Mouse (Mus musculus) heart, embryonic 10.5 days (tissue): Measurements from ENCODE around the gene Sap30l. TPM values are rescaled to one million over a fixed set of nuclear protein-coding genes. Genes with fewer than 3 reads are reported as not detected.
A peak's percentile ranks its signal among the peaks of the same experiment; 100 is the strongest.
"Not testable (repeated sequence)": the region's sequence is repeated elsewhere in the genome, so short reads cannot be mapped to it uniquely, and the experiment has no call there.

Experiments
- DNase-seq: peaks from one replicate; pipeline ENCODE4 v3.0.0-alpha.2; 2017; ENCODE audit warnings: low spot score
- H3K27ac ChIP-seq: fragments of 300-500 bp; sonication (generic); 2 replicates; pipeline ENCODE4 v1.5.1; 2016; ENCODE audit warnings: mild to moderate bottlenecking
- H3K27me3 ChIP-seq: fragments of 300-500 bp; sonication (generic); 2 replicates; pipeline ENCODE4 v1.6.1; 2016; ENCODE audit warnings: mild to moderate bottlenecking; ENCODE audit not compliant: poor library complexity, insufficient read depth, severe bottlenecking
- H3K36me3 ChIP-seq: fragments of 300-500 bp; sonication (generic); 2 replicates; pipeline ENCODE4 v1.6.1; 2016; ENCODE audit warnings: mild to moderate bottlenecking, moderate library complexity
- H3K4me1 ChIP-seq: fragments of 300-500 bp; sonication (generic); 2 replicates; pipeline ENCODE4 v1.6.1; 2016; ENCODE audit warnings: mild to moderate bottlenecking
- H3K4me3 ChIP-seq: fragments of 300-500 bp; sonication (generic); 2 replicates; pipeline ENCODE4 v1.5.1; 2016; ENCODE audit warnings: mild to moderate bottlenecking, moderate library complexity
- H3K9me3 ChIP-seq: fragments of 300-500 bp; sonication (generic); 2 replicates; pipeline ENCODE4 v1.6.1; 2016; ENCODE audit warnings: mild to moderate bottlenecking, moderate library complexity
- WGBS: fragments of 180-500 bp; shearing (Covaris S2); methylation state at CpG from one replicate; pipeline ENCODE4 v1.1.7; 2016; 5-methylcytosine and 5-hydroxymethylcytosine counted together
- polyA plus RNA-seq: library from polyadenylated mRNA; unstranded; fragments of >200 nt; fragmentation: Nextera tagmentation; extraction: Ambion mirVana; gene quantifications from 2 replicates; pipeline ENCODE4 v1.2.1, GENCODE M21; 2016

Gene Sap30l
- polyA plus RNA-seq, 1 experiment from 2014 or later: 12.2 TPM

DNA sequence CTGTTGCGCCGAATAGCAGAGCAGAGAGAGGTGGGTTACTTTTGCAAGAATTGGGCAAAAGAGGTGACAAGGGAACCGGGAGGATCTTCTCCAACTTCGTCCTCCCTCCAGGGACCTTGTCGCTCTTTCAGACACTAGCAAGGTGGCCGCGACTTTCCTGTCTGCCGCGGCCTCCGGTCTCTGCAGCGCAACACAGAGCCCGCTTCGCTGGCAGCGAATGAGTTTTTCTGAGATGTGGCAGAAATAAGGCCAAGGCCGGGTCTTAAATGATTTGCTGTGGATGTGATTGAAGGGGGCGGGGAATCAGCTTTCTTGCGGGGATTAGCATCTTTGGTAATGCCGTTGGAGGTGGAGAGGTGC lies 1.1 kb downstream of the Sap30l start:
- under 1% methylated on average over 18 of the region's 18 CpGs for WGBS
- H3K4me1 ChIP-seq: peaks cover 36% of the 10 kb centered on the region
- H3K27me3 ChIP-seq: no peaks in the 10 kb centered on the region
- DNase-seq: no peak
- peaks cover 14% of the 10 kb centered on the region for H3K36me3 ChIP-seq
- H3K9me3 ChIP-seq: no peaks in the 10 kb centered on the region
- H3K4me3 ChIP-seq: peak overlapping the region; percentile 86
- peak overlapping the region; percentile 95 for H3K27ac ChIP-seq

GRCm38 (mm10) chr11:57805047-57805446 lies 3.6 kb downstream of the Sap30l start:
- no peak for DNase-seq
- Histone ChIP-seq H3K27ac (no peak overlapping the region), H3K4me1 (peaks cover 39% of the 10 kb centered on the region), H3K27me3 (no peaks in the 10 kb centered on the region), H3K4me3 (no peak overlapping the region), H3K36me3 (peaks cover 40% of the 10 kb centered on the region), H3K9me3 (no peaks in the 10 kb centered on the region)
- WGBS: 78% methylated on average over 3 of the region's 3 CpGs

DNA sequence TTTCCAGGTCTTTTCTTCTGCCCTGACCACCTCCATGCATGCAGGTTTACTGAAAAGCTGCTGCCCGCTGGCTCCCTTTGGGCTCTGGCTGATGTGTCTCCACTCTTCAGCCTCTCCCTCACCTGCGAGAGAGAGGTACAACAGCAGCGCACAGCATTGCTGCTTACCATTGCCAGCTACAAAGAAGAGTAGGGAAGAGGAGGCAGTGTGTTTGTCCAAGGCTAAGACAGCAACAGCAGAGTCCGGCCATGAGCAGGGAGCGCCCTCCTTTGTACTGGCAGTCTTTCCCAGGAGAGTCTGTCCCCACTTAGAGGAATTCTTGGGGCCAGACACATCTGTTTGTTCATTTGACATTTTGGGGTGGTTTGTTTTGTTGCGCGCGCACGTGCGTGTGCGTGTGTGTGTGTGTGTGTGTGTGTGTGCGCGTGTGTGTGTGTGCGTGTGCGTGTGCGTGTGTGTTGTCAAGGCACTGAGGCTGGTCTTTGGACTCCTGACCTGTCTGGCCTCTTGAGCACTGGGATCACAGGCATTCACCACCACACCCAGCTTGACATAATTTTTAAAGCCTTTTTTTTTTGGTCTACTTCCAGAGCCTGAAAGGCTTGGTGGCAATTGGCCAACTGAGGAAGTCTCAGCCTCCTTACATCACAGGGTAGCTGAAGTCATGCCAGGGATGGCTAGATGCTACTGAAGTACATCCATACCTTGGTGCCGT lies 7.7 kb downstream of the Sap30l start:
- H3K27ac ChIP-seq: no peak overlapping the region
- 94% methylated on average over 17 of the region's 17 CpGs for WGBS
- DNase-seq: no peak
- no peak overlapping the region for H3K4me3 ChIP-seq
- no peaks in the 10 kb centered on the region for H3K27me3 ChIP-seq
- H3K36me3 ChIP-seq: peaks cover 63% of the 10 kb centered on the region
- peaks cover 25% of the 10 kb centered on the region for H3K4me1 ChIP-seq
- no peaks in the 10 kb centered on the region for H3K9me3 ChIP-seq

DNA sequence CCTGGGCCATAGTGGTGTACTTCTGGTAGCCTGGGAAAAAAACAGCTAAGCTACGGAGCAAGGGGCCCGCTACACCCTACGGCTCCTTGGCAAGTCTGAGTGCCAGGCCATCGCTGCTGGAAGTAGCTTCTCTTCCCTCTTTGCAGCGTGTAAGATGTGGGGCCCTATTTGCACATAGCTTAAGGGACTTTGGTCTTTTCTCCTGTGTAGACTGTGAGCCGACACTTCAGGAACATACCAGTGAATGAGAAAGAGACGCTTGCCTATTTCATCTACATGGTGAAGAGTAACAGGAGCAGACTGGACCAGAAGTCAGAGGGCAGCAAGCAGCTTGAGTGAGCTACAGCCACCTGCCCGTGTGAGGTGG lies 8.3 kb downstream of the Sap30l start:
- peaks cover 63% of the 10 kb centered on the region for H3K36me3 ChIP-seq
- WGBS: 90% methylated on average over 8 of the region's 8 CpGs

DNA sequence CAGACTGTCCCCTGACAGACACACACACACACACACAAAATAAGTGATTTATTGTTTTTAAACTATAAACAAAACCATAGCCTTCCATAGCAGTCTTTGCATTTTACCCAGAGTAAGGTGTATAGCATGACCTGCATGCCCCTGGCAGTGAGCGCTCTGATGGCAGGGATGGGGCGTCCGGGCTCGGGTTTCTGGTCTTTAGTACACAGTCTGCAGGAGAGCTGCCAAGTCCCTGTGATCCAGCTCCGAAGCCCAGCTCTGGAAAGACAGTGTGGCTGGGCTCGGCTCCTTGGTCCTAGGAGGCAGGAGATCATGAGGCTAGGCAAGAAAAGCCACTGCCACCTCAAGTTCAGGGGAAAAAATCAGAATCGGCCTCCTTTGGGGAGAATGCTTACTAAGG lies 9.6 kb downstream of the Sap30l start:
- Histone ChIP-seq H3K27ac (no peak overlapping the region), H3K36me3 (peaks cover 62% of the 10 kb centered on the region), H3K9me3 (no peaks in the 10 kb centered on the region), H3K4me3 (no peak overlapping the region), H3K27me3 (no peaks in the 10 kb centered on the region), H3K4me1 (peaks cover 24% of the 10 kb centered on the region)
- no peak for DNase-seq
- 87% methylated on average over 7 of the region's 7 CpGs for WGBS

More for the DNA sequence above, 8.3 kb downstream of the Sap30l start:
- H3K27ac ChIP-seq: no peak overlapping the region
- H3K9me3 ChIP-seq: no peaks in the 10 kb centered on the region
- peaks cover 25% of the 10 kb centered on the region for H3K4me1 ChIP-seq
- H3K27me3 ChIP-seq: no peaks in the 10 kb centered on the region
- DNase-seq: no peak
- no peak overlapping the region for H3K4me3 ChIP-seq

DNA sequence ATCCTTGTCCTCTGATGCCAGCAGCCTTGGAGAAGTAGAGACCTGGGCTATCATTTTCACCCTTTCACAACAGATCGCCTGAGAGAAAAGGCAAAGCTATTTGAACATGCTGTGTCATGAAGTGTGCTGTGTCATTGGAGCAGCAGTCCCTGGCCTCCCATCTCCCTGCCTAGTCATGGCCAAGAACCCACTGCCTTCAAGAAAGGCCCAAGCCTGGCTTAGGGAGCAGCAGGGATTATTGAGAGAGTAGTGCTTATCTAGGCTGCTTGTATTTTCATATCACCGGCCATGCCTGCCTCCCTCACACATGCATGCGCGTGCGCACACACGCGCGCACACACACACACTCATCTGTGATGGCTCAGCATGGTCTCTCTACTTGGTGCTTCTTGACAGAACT lies 10.8 kb downstream of the Sap30l start:
- Histone ChIP-seq H3K4me1 (peaks cover 17% of the 10 kb centered on the region), H3K27me3 (no peaks in the 10 kb centered on the region), H3K9me3 (no peaks in the 10 kb centered on the region), H3K27ac (no peak overlapping the region), H3K36me3 (peaks cover 52% of the 10 kb centered on the region), H3K4me3 (no peak overlapping the region)
- no peak for DNase-seq
- WGBS: 89% methylated on average over 8 of the region's 8 CpGs

GRCm38 (mm10) chr11:57813641-57814040 lies 12.2 kb downstream of the Sap30l start:
- no peak overlapping the region for H3K27ac ChIP-seq
- DNase-seq: no peak

DNA sequence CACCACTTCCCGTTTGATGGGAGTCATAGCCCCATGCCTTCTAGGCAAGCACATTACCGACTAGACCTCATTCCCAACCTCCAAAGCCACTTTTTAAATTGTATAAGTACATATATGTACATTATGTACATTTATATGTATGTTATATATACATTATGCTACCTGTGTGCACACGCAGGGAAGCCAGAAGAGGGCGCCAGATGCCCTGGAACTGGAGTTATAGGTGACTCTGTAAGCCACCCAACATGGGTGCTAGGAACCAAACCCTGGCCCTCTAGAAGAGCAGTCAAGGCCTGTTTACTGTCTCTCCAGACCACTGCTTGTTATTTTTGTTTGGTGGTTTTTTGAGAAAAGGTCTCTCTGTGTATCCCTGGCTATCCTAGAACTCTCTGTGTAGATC lies 16.8 kb downstream of the Sap30l start:
- Histone ChIP-seq H3K27me3 (no peaks in the 10 kb centered on the region), H3K4me1 (peaks cover 26% of the 10 kb centered on the region), H3K4me3 (no peak overlapping the region), H3K9me3 (no peaks in the 10 kb centered on the region), H3K27ac (no peak overlapping the region), H3K36me3 (0 out of 2 replicates have a peak, but pooled peaks cover 2% of the 10 kb centered on the region)
- WGBS: 81% methylated on average over 4 of the region's 4 CpGs
- no peak for DNase-seq

More at GRCm38 (mm10) chr11:57813641-57814040, 12.2 kb downstream of the Sap30l start:
- Histone ChIP-seq H3K4me1 (peaks cover 10% of the 10 kb centered on the region), H3K27me3 (no peaks in the 10 kb centered on the region), H3K9me3 (no peaks in the 10 kb centered on the region), H3K4me3 (no peak overlapping the region), H3K36me3 (peaks cover 37% of the 10 kb centered on the region)
- 74% methylated on average over 3 of the region's 3 CpGs for WGBS

- Histone ChIP-seq H3K4me3 (no peak overlapping the region), H3K36me3 (no peaks in the 10 kb centered on the region), H3K4me1 (peaks cover 23% of the 10 kb centered on the region), H3K9me3 (no peaks in the 10 kb centered on the region), H3K27me3 (peaks cover 6% of the 10 kb centered on the region; the same call in 1 of the 2 replicates), H3K27ac (no peak overlapping the region)
- WGBS: 24% methylated on average over 9 of the region's 9 CpGs
- peak; percentile 92 for DNase-seq
These were observed 18.7 kb downstream of the Sap30l start for GRCm38 (mm10) chr11:57819999-57820581.

DNA sequence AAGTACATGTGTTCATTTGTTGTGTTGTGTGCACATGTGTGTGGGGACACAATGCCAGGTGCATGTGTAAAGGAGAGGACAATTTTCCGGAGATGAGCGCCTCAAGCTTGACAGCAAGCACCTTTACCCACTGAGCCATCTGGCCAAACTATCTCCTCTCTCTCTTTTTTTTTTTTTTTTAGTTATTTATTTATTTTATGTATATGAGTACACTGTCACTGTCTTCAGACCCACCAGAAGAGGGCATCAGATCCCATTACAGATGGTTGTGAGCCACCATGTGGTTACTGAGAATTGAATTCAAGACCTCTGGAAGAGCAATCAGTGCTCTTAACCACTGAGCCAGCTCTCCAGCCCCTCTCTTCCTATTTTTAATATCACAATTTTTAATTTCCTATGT lies 21.7 kb downstream of the Sap30l start:
- H3K27ac ChIP-seq, H3K9me3 ChIP-seq, H3K36me3 ChIP-seq, H3K4me3 ChIP-seq, DNase-seq: not testable (repeated sequence)
- Histone ChIP-seq H3K27me3 (peaks cover 28% of the 10 kb centered on the region), H3K4me1 (peaks cover 39% of the 10 kb centered on the region)
- WGBS: 87% methylated on average over 2 of the region's 2 CpGs

GRCm38 (mm10) chr11:57823714-57824113 lies 22.3 kb downstream of the Sap30l start:
- peaks cover 42% of the 10 kb centered on the region for H3K4me1 ChIP-seq
- no peaks in the 10 kb centered on the region for H3K36me3 ChIP-seq
- 0 out of 2 replicates have a peak overlapping the region, but pooled peaks have one; percentile 13 for H3K27ac ChIP-seq
- no peaks in the 10 kb centered on the region for H3K9me3 ChIP-seq
- no peak for DNase-seq
- H3K4me3 ChIP-seq: no peak overlapping the region
- WGBS: 52% methylated on average over 7 of the region's 7 CpGs
- H3K27me3 ChIP-seq: peaks cover 33% of the 10 kb centered on the region

GRCm38 (mm10) chr11:57825234-57825633 lies 23.8 kb downstream of the Sap30l start:
- DNase-seq, H3K27ac ChIP-seq, H3K36me3 ChIP-seq, H3K9me3 ChIP-seq, H3K4me3 ChIP-seq: not testable (repeated sequence)
- peaks cover 36% of the 10 kb centered on the region for H3K4me1 ChIP-seq
- peaks cover 46% of the 10 kb centered on the region for H3K27me3 ChIP-seq
- 46% methylated on average over 11 of the region's 11 CpGs for WGBS

DNA sequence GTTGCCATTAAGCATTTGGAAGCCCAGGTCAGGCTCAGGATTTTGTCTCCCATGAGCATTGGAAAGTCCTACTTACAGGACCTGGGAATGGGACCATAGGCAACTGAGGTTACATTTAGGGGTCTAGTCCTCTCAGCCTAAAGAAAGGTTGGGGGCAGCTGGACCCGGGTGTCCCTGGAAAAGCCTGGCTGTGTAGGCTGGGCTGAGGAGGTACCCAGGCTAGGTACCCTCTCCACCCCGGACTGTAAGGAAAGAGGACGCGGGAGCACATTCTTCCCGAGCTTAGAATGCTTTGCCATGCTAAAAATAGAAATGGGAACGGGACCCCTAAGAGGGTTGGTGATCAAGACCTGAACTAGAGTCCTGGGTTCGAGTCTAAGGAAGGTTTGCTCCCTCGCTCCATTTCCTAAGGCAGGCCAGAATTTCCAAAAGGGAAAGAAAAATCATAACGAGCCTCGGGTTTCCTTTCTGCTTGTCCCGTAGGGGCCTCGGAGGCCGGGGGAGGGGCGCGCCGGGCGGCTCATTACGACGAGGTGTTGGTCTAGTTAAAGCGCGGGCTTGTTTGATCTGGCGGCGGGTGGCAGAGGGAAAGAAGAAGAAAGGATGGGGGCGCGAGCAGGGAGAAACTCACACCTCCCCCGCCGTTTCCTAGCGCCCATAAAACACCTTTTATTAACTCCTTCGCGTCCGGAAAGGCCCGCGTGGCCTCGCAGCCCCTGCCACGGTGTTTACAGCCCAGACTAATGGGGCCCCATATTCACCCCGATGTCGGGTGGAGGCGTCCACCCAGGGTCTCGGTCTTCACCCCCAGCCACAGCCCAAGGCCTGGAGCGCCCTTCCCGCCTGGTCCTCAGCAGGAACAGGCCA lies 25.8 kb downstream of the Sap30l start:
- Histone ChIP-seq H3K9me3 (no peaks in the 10 kb centered on the region), H3K27ac (peak overlapping the region; percentile 91), H3K4me3 (peak overlapping the region; percentile 62), H3K4me1 (peaks cover 43% of the 10 kb centered on the region), H3K27me3 (peaks cover 67% of the 10 kb centered on the region), H3K36me3 (peaks cover 3% of the 10 kb centered on the region; the same call in 1 of the 2 replicates)
- under 1% methylated on average over 41 of the region's 41 CpGs for WGBS
- DNase-seq: no peak
